Mouse (Mus musculus) CH12.LX (cell line): Measurements from ENCODE around the gene Bdkrb2. TPM values are rescaled to one million over a fixed set of nuclear protein-coding genes. Genes with fewer than 3 reads are reported as not detected.

ENCODE experiments used
- DNase-seq: peaks from one replicate; pipeline ENCODE4 v3.0.0-alpha.2; 2013; ENCODE audit errors: extremely low read depth
- H3K27ac ChIP-seq: 2 replicates; pipeline ENCODE4 v1.5.1; 2012; ENCODE audit warnings: low read depth, mild to moderate bottlenecking, control low read depth, moderate library complexity; ENCODE audit not compliant: insufficient read depth
- H3K27me3 ChIP-seq: replicated peaks from 2 replicates; pipeline ENCODE3; 2012; ENCODE audit warnings: inconsistent platforms
- H3K36me3 ChIP-seq, 2 experiments: replicated peaks in 1 of 2; 2 replicates each; pipeline versions ENCODE3 to v1.6.1; 2012; ENCODE audit warnings: inconsistent platforms in 1 of 2, low read length in 1 of 2, mild to moderate bottlenecking in 1 of 2, mixed read lengths in 1 of 2, moderate library complexity in 1 of 2; ENCODE audit not compliant: control insufficient read depth in 1 of 2, insufficient read depth in 1 of 2
- H3K4me1 ChIP-seq, 2 experiments: 2 replicates each; pipeline ENCODE4 v1.6.1; 2012; ENCODE audit warnings: inconsistent platforms in 1 of 2, moderate library complexity in 1 of 2; ENCODE audit not compliant: insufficient read depth in 2 of 2, control insufficient read depth in 1 of 2
- H3K4me2 ChIP-seq: 2 replicates; pipeline ENCODE4 v1.6.1; 2012; ENCODE audit warnings: low read depth, mild to moderate bottlenecking, control low read depth; ENCODE audit not compliant: poor library complexity, insufficient read depth, severe bottlenecking
- H3K4me3 ChIP-seq, 3 experiments: fragments of 150-350 bp in 1 of 3; sonication (generic) in 1 of 3; replicated peaks in 1 of 3; 2 replicates each; pipeline versions ENCODE3 to v1.5.1; 2011 to 2012; ENCODE audit warnings: low read depth in 2 of 3, low read length in 2 of 3, mild to moderate bottlenecking in 2 of 3, moderate library complexity in 2 of 3, control low read depth in 1 of 3, improper control_type of control experiment in 1 of 3, inconsistent platforms in 1 of 3, mixed read lengths in 1 of 3; ENCODE audit not compliant: poor library complexity in 1 of 3
- H3K79me2 ChIP-seq: replicated peaks from 2 replicates; pipeline ENCODE4 v1.6.1; 2012; ENCODE audit warnings: mild to moderate bottlenecking, moderate library complexity; ENCODE audit not compliant: control insufficient read depth, poor library complexity, insufficient read depth, severe bottlenecking; ENCODE audit errors: extremely low read depth
- H3K9ac ChIP-seq: 2 replicates; pipeline ENCODE4 v1.6.1; 2012; ENCODE audit warnings: low read depth, mild to moderate bottlenecking, control low read depth, moderate library complexity; ENCODE audit not compliant: insufficient read depth
- H3K9me3 ChIP-seq: replicated peaks from 2 replicates; pipeline ENCODE3; 2012; ENCODE audit warnings: low read length, inconsistent platforms, mixed read lengths
- CHD1 ChIP-seq: IDR thresholded peaks from 2 replicates; pipeline ENCODE4 v1.6.1; 2012; ENCODE audit warnings: low read depth, low read length, improper control_type of control experiment, inconsistent platforms
- CHD2 ChIP-seq: IDR thresholded peaks from 2 replicates; pipeline ENCODE4 v1.6.1; 2011; ENCODE audit warnings: low read length, improper control_type of control experiment
- CTCF ChIP-seq, 2 experiments: IDR thresholded peaks in 1 of 2; conservative IDR thresholded peaks in 1 of 2; 2 replicates each; pipeline ENCODE4 v1.5.1; 2011 to 2012; ENCODE audit warnings: low read depth in 2 of 2, low read length in 2 of 2, improper control_type of control experiment in 1 of 2, inconsistent platforms in 1 of 2, mild to moderate bottlenecking in 1 of 2, moderate library complexity in 1 of 2
- E2F4 ChIP-seq: IDR thresholded peaks from 2 replicates; pipeline ENCODE4 v1.6.1; 2011; ENCODE audit warnings: low read depth, low read length, improper control_type of control experiment; ENCODE audit not compliant: insufficient replicate concordance
- GABPA ChIP-seq: IDR thresholded peaks from 2 replicates; pipeline ENCODE4 v1.6.1; 2012; ENCODE audit warnings: low read depth, low read length, improper control_type of control experiment, inconsistent platforms; ENCODE audit not compliant: insufficient replicate concordance
- HCFC1 ChIP-seq: IDR thresholded peaks from 2 replicates; pipeline ENCODE4 v1.6.1; 2012; ENCODE audit warnings: low read depth, mild to moderate bottlenecking, inconsistent platforms, low read length, improper control_type of control experiment
- IRF4 ChIP-seq: IDR thresholded peaks from 2 replicates; pipeline ENCODE4 v1.6.1; 2014; ENCODE audit warnings: low read depth, mild to moderate bottlenecking, inconsistent platforms, low read length, improper control_type of control experiment
- JUN ChIP-seq: IDR thresholded peaks from 2 replicates; pipeline ENCODE4 v1.6.1; 2011; ENCODE audit warnings: low read depth, mild to moderate bottlenecking, low read length, improper control_type of control experiment, moderate library complexity; ENCODE audit not compliant: insufficient read depth
- JUND ChIP-seq: conservative IDR thresholded peaks from 2 replicates; pipeline ENCODE4 v1.6.1; 2011; ENCODE audit warnings: low read depth, low read length, improper control_type of control experiment
- KAT2A ChIP-seq: IDR thresholded peaks from 2 replicates; pipeline ENCODE4 v1.6.1; 2012; ENCODE audit warnings: low read length, improper control_type of control experiment, inconsistent platforms; ENCODE audit not compliant: insufficient replicate concordance
- MAX ChIP-seq: IDR thresholded peaks from 2 replicates; pipeline ENCODE4 v1.6.1; 2011; ENCODE audit warnings: low read length, improper control_type of control experiment
- MAZ ChIP-seq: IDR thresholded peaks from 2 replicates; pipeline ENCODE4 v1.6.1; 2012; ENCODE audit warnings: low read depth, mild to moderate bottlenecking, inconsistent platforms, low read length, improper control_type of control experiment, moderate library complexity
- MXI1 ChIP-seq: IDR thresholded peaks from 2 replicates; pipeline ENCODE4 v1.6.1; 2011; ENCODE audit warnings: mild to moderate bottlenecking, low read depth, low read length, improper control_type of control experiment
- NELFE ChIP-seq: IDR thresholded peaks from 2 replicates; pipeline ENCODE4 v1.6.1; 2011; ENCODE audit warnings: low read depth, low read length, improper control_type of control experiment
- POLR2A ChIP-seq: IDR thresholded peaks from 2 replicates; pipeline ENCODE4 v1.6.1; 2011; ENCODE audit warnings: low read depth, mild to moderate bottlenecking, improper control_type of control experiment, low read length
- POLR2AphosphoS2 ChIP-seq: IDR thresholded peaks from 2 replicates; pipeline ENCODE4 v1.6.1; 2011; ENCODE audit warnings: low read depth, low read length, improper control_type of control experiment
- RAD21 ChIP-seq: IDR thresholded peaks from 2 replicates; pipeline ENCODE4 v1.6.1; 2011; ENCODE audit warnings: low read depth, mild to moderate bottlenecking, low read length, improper control_type of control experiment, moderate library complexity
- RCOR1 ChIP-seq: conservative IDR thresholded peaks from 2 replicates; pipeline ENCODE4 v1.6.1; 2012; ENCODE audit warnings: low read depth, mild to moderate bottlenecking, inconsistent platforms, low read length, improper control_type of control experiment
- SIN3A ChIP-seq: IDR thresholded peaks from 2 replicates; pipeline ENCODE4 v1.6.1; 2012; ENCODE audit warnings: low read length, improper control_type of control experiment, inconsistent platforms
- SMC3 ChIP-seq: IDR thresholded peaks from 2 replicates; pipeline ENCODE4 v1.6.1; 2011; ENCODE audit warnings: low read depth, low read length, improper control_type of control experiment
- UBTF ChIP-seq: IDR thresholded peaks from 2 replicates; pipeline ENCODE4 v1.6.1; 2012; ENCODE audit warnings: low read depth, mild to moderate bottlenecking, inconsistent platforms, low read length, improper control_type of control experiment, moderate library complexity
- ZC3H11A ChIP-seq: IDR thresholded peaks from 2 replicates; pipeline ENCODE4 v1.6.1; 2012; ENCODE audit warnings: low read depth, mild to moderate bottlenecking, inconsistent platforms, low read length, improper control_type of control experiment
- dilution Hi-C: fragments of 300-500 bp; cut with MboI; formaldehyde crosslinking; loops from 2 replicates; pipeline ENCODE4 v1.14.3; 2020; ENCODE audit warnings: low sequenced_read_pairs; ENCODE audit not compliant: extremely low pct_unique_long_range_greater_than_20kb, extremely low pct_ligation_motif_present
- in situ Hi-C: fragments of 300-500 bp; cut with MboI; formaldehyde crosslinking; loops from 3 replicates; pipeline ENCODE4 v1.14.3; 2019; ENCODE audit warnings: low sequenced_read_pairs, low pct_ligation_motif_present, low pct_unique_long_range_greater_than_20kb, mixed read lengths
- polyA plus RNA-seq: library from polyadenylated mRNA; unstranded; fragments of >175 nt; gene quantifications from 2 replicates; pipeline ENCODE4 v1.2.1, GENCODE M21; 2012; ENCODE audit warnings: low read depth; ENCODE audit not compliant: insufficient read length
- total RNA-seq, 2 experiments: library from RNA; depleted of rRNA; stranded (reverse); fragments of 300-350 nt in 1 of 2; fragments of >200 nt in 1 of 2; gene quantifications; 2 replicates each; pipeline ENCODE4 v1.2.3; 2012 to 2014

The Bdkrb2 gene
- total and polyA plus RNA-seq, 3 experiments = 0.06 TPM; not detected in 2

DNA sequence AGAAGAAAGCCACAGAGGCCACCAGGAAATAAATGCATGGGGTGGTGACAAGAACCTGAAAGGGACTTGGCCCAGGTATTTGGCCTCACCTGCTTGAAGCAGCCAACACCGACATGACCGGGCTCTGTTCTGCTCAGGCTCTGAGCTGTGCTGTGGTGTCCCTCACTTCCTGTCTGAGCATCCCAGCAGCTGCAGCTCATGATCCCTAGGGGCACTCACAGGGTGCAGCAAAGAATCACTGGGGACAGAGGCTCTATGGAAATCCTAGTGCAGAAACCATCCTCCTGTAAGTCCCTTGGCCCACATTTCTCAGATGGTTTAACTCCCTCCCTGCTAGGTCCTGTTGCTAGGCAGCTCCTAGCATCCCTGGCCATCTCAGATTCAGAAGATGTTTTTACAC is 15.9 kb upstream of the Bdkrb2 start:
- no peak for TF ChIP-seq MXI1
- TF ChIP-seq, all 38 proteins: peak for 0
- DNase-seq = peak; percentile 33
- dilution Hi-C loops = no loop called here
- H3K4me3 ChIP-seq = no peak overlapping the region
- H3K9me3 ChIP-seq = peaks cover 8% of the 10 kb centered on the region
- no peak overlapping the region for H3K4me2 ChIP-seq
- H3K79me2 ChIP-seq = no peaks in the 10 kb centered on the region
- in situ Hi-C loops = no loop called here
- no peaks in the 10 kb centered on the region for H3K36me3 ChIP-seq
- no peak overlapping the region for H3K9ac ChIP-seq
- peaks cover 8% of the 10 kb centered on the region for H3K27me3 ChIP-seq
- no peak overlapping the region for H3K27ac ChIP-seq
- peaks cover 0 to 26% of the 10 kb centered on the region in 2 experiments; a peak in 2 of 4 replicates for H3K4me1 ChIP-seq

DNA sequence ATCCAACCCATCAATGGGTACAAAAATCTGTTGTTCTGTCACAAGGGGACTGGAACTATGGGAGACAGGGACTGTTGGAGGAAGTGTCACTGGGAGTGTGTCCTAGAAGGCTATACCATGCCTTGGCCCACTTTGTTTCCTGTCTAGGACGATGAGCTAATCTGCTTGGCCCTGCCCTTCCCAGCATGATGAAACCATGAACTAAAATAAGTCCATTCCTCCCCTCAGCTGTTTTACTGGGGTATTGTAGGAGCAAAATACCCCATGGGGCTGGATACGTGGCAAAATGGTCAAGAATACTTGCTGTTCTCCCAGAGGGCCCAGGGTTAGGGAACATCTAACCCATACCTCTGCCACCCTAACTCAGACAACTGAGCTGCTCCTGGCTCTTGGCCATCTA is 15.0 kb upstream of the Bdkrb2 start:
- TF ChIP-seq POLR2A = no peak
- TF ChIP-seq MAX = no peak
- TF ChIP-seq NELFE = no peak
- TF ChIP-seq SMC3 = no peak
- no peak for TF ChIP-seq JUND
- TF ChIP-seq CHD1 = no peak
- no peak for TF ChIP-seq UBTF
- TF ChIP-seq HCFC1 = no peak
- no peak for TF ChIP-seq JUN
- TF ChIP-seq CHD2 = no peak
- no peak for TF ChIP-seq POLR2AphosphoS2
- no peak for TF ChIP-seq GABPA
- no peak for TF ChIP-seq MAZ
- TF ChIP-seq, all 38 proteins: peak for 0

GRCm38 (mm10) chr12:105548881-105549280 is 14.1 kb upstream of the Bdkrb2 start:
- no peak overlapping the region for H3K27ac ChIP-seq
- dilution Hi-C loops (no loop called here), in situ Hi-C loops (no loop called here)
- H3K4me3 ChIP-seq = no peak overlapping the region
- no peak for TF ChIP-seq IRF4
- no peak for TF ChIP-seq POLR2AphosphoS2
- TF ChIP-seq CTCF (conservative IDR thresholded peaks at IDR 0.05 in 1 of 2, IDR thresholded peaks at IDR 0.05 in 1 of 2; ENCODE audit: low read depth in 2 of 2, low read length in 2 of 2) = no peak
- TF ChIP-seq UBTF = no peak
- no peak for TF ChIP-seq CHD2
- no peak for TF ChIP-seq SIN3A
- no peak for TF ChIP-seq GABPA
- TF ChIP-seq E2F4 = no peak
- no peak for TF ChIP-seq RCOR1
- no peak for TF ChIP-seq ZC3H11A
- TF ChIP-seq KAT2A = no peak
- TF ChIP-seq RAD21 = no peak
- H3K27me3 ChIP-seq = peaks cover 8% of the 10 kb centered on the region
- peaks cover 8% of the 10 kb centered on the region for H3K9me3 ChIP-seq
- peaks cover 0 to 27% of the 10 kb centered on the region in 2 experiments; a peak in 2 of 4 replicates for H3K4me1 ChIP-seq
- H3K9ac ChIP-seq = no peak overlapping the region
- no peak overlapping the region for H3K4me2 ChIP-seq
- no peaks in the 10 kb centered on the region for H3K36me3 ChIP-seq
- DNase-seq = no peak
- no peaks in the 10 kb centered on the region for H3K79me2 ChIP-seq

More for the DNA sequence above, 15.0 kb upstream of the Bdkrb2 start:
- H3K36me3 ChIP-seq = no peaks in the 10 kb centered on the region
- peaks cover 8% of the 10 kb centered on the region for H3K27me3 ChIP-seq
- no peak overlapping the region for H3K4me2 ChIP-seq
- H3K9me3 ChIP-seq = peaks cover 8% of the 10 kb centered on the region
- H3K79me2 ChIP-seq = no peaks in the 10 kb centered on the region
- dilution Hi-C loops = no loop called here
- peaks cover 0 to 27% of the 10 kb centered on the region in 2 experiments; a peak in 2 of 4 replicates for H3K4me1 ChIP-seq
- in situ Hi-C loops = no loop called here
- H3K27ac ChIP-seq = no peak overlapping the region
- no peak for DNase-seq
- H3K4me3 ChIP-seq = no peak overlapping the region
- H3K9ac ChIP-seq = no peak overlapping the region
